Mouse (Mus musculus) cortical plate, adult 2 months (tissue): ENCODE results near the gene Rpusd4.

ENCODE experiments used
- CTCF ChIP-seq: fragments of 200-500 bp; IDR thresholded peaks from 2 replicates; pipeline ENCODE4 v1.5.1; 2011; ENCODE audit warnings: mild to moderate bottlenecking, control low read depth, low read length; ENCODE audit not compliant: insufficient read depth; ENCODE audit errors: extremely low read depth
- POLR2A ChIP-seq: fragments of 200-500 bp; IDR thresholded peaks from 2 replicates; pipeline ENCODE4 v1.6.1; 2011; ENCODE audit warnings: mild to moderate bottlenecking, low read length, control low read depth; ENCODE audit not compliant: insufficient read depth; ENCODE audit errors: extremely low read depth

DNA sequence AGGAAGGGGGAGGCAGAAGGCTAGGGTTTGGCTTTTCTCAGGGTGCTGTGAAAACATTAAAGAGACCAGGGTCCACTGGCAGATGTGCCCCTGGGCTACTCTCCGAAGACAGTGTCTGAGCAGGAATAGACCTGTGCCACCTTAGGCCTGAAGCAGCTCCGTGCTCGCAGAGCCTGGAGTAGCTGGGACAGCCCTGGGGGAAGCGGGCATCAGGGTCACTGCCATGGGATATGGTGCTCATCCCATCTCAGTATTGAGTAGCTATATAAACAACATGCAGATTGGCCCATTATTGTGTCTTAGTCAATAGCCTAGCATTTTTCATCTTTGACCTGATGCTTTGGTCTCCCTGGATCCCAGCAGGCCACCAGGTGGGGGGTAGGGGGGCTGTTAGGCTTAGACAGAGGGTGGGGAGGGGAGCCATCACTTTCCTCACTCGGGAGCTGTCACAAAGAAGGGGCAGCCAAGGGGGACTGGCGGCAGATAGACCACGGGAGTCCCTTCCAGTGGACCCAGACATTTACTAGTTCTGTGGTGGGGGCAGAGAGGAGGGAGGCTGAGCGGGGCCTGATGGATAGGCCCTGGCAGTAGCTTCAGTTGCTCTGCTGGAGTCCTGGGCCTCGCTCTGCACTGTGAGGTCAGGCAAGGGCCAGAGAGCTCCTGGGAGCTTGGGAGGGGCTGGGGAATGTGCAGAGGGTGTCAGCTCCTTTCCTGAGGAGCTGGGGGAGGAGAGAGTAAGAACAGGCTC, 49.7 kb downstream of the Rpusd4 start:
- TF ChIP-seq CTCF, result no peak
- no peak for TF ChIP-seq POLR2A
